Mouse (Mus musculus) yolk sac, embryonic 10.5 days (tissue): ENCODE measurements around the gene Brsk1.

Source experiments
- DNase-seq: peaks from one replicate; pipeline ENCODE4 v3.0.0-alpha.2; 2017; ENCODE audit warnings: low spot score

Gene Brsk1

GRCm38 (mm10) chr7:4739544-4740275 is 49.3 kb downstream of the Brsk1 start, which contains the start of gene Kmt5c:
Gene Kmt5c, plus strand, starts transcription at chr7:4740115.
- DNase-seq = peak; percentile 100

DNA sequence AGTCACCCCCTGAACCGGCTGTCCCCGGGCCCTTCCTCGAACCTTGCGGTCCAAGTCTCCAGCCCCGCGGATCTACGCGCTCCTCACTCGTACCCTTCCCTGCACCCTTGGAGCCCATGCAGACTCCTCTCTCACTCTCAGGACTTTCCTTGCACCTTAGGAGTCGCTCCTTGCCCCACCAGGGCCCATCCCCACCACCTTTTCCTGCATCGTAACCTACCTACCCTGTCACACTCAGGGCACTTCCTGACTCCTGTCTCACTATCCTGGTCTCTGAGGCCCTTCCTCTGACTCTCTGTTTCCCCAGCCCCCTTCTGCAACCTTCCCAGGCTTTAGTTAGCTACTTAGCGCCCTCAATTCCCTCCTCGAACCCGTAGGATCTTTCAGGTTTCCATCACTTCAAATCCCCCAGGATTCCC is 49.9 kb downstream of the Brsk1 start:
- no peak for DNase-seq

GRCm38 (mm10) chr7:4741151-4741550 is 50.7 kb downstream of the Brsk1 start:
- peak; percentile 55 for DNase-seq

- DNase-seq = no peak
Measured at GRCm38 (mm10) chr7:4741672-4742481, 51.5 kb downstream of the Brsk1 start.

GRCm38 (mm10) chr7:4742482-4742819 is 52.0 kb downstream of the Brsk1 start:
- DNase-seq = no peak

DNA sequence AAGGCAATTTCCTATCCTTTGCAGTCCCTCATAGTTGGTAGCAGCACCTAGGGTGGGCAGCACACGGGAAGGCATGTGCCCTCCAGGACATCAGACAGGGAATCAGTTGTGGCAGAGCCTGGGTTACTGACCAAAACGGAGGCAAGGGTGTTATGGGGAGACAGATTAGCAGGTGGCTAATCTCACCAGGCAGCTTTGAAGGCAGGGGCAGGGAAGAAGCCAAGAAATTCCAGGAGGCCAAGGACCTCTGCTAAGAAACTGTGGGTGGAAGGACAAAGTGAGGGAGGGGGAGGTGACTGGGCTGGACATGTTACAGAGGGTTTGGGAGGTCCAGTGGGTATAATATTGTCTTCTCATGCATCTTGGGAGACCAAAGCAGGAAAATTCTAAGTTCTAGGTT is 53.0 kb downstream of the Brsk1 start:
- DNase-seq = no peak

DNA sequence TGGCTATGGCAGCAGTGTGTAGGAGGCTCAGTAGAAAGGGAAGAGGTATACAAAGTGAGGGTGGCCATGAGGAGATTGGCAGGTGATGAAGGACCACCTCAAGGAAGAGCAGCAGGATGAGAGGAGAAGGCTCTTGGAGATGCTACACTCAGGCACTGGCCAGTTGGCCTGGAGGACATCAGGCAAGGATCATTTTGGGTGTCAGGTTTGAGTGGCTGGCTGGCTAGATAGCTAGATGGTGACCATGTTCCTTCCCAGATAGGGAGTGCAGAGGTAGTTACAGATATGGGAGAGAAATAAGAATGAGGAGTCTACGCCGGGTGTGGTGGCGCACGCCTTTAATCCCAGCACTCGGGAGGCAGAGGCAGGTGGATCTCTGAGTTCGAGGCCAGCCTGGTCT is 54.5 kb downstream of the Brsk1 start:
- no peak for DNase-seq

GRCm38 (mm10) chr7:4746326-4746980 is 56.0 kb downstream of the Brsk1 start:
- no peak for DNase-seq

- DNase-seq = no peak
Measured at GRCm38 (mm10) chr7:4747156-4747899, 56.9 kb downstream of the Brsk1 start.

DNA sequence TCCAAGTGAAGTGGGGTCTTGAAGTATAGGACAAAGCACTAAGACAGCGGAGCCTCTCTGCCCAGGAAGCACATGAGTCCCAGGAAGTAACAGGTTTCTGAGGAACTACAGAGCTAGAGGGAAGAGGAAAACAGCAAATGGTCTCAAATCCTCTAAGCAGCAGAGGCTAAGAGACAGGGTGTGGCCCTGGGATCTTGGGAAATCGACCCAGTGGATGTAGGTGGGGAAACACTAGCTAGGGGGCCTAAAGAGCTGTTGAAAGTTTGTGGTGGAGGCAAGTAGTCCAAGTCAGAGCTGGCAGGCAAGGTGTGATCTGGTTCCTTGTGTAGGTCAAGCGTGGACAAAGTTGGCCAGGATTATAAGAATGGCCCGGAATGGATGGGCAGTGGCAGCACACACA is 57.9 kb downstream of the Brsk1 start:
- no peak for DNase-seq

DNA sequence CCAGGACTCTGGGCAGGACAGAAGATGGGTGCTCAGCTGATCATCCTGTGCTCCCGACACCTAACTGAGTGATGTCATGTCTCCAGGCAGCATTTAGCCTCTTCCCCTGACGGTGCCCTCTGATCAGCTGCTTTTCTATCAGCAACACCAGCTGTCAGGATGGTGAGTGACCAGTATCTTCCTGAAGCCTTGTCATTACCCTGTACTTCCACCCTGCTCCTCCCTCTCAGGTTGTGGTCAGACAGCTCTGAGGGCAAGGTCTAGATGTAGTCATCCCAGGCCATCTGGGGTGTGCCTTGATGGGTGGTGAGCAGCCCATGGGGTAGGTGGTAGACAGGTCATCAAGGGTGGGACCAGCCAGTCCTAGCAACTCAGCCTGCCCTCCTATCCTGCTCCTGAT is 58.8 kb downstream of the Brsk1 start:
- no peak for DNase-seq

DNA sequence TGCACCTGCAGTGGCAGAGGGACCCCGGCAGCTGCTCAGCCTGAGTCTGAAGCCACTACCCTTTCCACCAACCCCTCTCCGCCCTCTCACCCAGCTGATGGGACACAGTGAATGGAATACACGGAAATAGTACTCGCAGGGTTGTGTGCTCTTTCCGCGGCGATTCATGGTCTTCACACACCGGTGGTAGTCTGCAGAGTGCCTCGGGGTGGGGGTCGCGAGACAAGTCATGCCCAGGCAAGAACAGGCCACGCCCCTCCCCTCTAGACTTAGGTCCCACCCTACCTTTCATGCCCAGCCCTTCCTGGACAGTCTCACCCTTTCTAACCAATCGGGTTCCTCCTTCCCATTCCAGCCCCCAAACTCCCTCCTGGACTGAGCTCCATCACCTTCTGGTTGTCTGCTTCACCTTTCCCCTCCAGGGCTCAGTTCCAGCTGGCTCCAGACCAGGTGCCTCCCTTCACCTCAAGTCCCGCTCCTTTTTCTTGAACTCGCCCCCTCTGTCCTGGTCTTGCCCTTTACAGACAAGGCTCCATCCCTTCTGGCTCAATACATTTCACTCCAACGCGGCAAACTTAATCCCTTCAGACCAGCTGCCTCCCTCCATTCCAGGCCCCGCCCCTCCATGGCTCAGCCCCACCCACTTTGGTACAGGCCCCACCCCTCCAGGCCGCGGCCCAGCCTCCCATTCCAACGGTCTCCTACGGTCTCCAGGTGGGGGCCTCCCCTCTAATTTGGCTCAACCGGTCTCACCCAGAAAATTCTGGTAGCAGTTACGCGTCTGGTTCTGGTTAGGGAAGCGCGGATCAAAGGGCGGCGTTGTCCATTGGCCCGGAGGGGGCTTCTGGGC is 61.8 kb downstream of the Brsk1 start:
- DNase-seq = peak; percentile 66

- DNase-seq = peak; percentile 88
Measured at GRCm38 (mm10) chr7:4752821-4753570, 62.6 kb downstream of the Brsk1 start, which contains the start of gene Cox6b2. Gene Cox6b2, minus strand, starts transcription at chr7:4753094.

GRCm38 (mm10) chr7:4759670-4760069 is 69.3 kb downstream of the Brsk1 start:
- no peak for DNase-seq

GRCm38 (mm10) chr7:4764946-4765710 is 74.7 kb downstream of the Brsk1 start:
- DNase-seq = no peak
